Mouse (Mus musculus): ENCODE data around the gene Gpsm1.
A peak's percentile ranks its signal among the peaks of the same experiment; 100 is the strongest.

Gene Gpsm1

GRCm38 (mm10) chr2:26338302-26339203 lies 23.2 kb downstream of the Gpsm1 start:
- no peak for DNase-seq (ENCODE audit: low spot score in 2 of 2)

GRCm38 (mm10) chr2:26339204-26339551 lies 23.9 kb downstream of the Gpsm1 start:
- DNase-seq (ENCODE audit: low spot score in 2 of 2), result no peak

GRCm38 (mm10) chr2:26341510-26341981 lies 26.2 kb downstream of the Gpsm1 start:
- no peak for DNase-seq (ENCODE audit: low spot score in 2 of 2)

DNA sequence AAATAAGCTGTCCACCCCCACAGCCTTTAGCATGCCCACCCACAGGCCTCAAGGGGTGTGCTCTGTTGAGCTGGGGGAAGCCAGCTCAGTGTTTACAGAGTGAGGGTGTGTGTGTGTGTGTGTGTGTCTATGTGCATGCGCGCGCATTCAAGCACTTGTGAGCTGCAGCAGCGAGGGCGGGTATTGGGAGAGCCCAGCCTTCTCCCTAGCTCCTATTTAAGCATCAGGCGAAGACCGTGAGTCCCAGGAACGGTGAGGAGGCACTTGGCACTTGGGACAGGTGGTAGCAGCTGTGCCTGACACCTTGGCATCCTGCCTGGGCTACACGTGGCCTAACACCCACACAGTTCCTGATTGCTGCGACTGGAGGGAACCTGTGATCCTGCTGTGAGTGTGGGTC lies 26.7 kb downstream of the Gpsm1 start:
- DNase-seq (ENCODE audit: low spot score in 2 of 2), result no peak

DNA sequence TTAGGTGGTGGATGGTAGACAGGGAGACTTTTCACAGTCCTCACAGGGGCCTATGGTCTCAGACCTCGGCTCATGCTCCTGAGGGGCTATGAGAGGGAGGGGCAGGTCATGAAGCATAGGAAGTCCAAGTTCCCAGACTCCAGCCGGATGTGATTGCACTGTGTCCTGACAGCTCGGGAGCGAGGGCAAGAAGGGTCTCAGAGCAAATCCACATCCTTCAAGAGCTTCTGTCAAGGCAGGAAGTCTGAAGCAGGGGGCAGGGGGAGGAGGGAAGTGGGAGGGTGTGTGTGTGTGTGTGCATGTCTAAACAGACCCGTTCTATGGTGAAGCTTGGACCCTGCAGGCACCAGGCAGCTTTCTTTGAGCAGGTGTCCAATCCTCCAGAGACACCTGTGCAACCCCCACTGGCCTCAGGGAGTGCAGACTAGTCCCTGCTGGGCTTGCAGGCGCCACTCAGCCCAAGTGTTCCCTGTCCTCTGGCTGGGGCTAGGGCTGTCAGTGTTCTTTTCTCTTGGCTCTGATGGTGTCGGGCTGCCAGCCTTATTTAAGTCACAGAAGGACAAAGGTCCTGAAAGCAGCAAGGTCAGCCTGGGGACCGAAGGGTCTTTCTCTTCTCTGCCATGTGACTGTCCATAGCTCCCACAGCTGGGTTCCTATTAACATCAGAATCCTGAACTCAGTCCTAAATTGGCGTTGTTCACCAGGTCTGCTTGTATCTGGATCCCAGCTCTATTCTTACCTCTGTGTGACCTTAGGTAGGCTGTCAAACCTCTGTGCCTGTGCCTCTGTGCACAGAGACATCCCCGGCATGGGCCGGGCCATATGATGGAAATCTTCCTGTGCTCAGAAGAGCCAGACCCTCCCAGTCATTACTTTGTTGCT lies 27.5 kb downstream of the Gpsm1 start:
- DNase-seq (ENCODE audit: low spot score in 2 of 2), result no peak

GRCm38 (mm10) chr2:26348241-26348640 lies 32.9 kb downstream of the Gpsm1 start:
- no peak for DNase-seq (ENCODE audit: low spot score in 2 of 2)

- DNase-seq (ENCODE audit: low spot score in 2 of 2), result peak; percentile 93 to 96
These were observed 36.3 kb downstream of the Gpsm1 start, which contains the start of gene Dnlz for GRCm38 (mm10) chr2:26351358-26352290. Dnlz (minus strand) TSS chr2:26352110.

DNA sequence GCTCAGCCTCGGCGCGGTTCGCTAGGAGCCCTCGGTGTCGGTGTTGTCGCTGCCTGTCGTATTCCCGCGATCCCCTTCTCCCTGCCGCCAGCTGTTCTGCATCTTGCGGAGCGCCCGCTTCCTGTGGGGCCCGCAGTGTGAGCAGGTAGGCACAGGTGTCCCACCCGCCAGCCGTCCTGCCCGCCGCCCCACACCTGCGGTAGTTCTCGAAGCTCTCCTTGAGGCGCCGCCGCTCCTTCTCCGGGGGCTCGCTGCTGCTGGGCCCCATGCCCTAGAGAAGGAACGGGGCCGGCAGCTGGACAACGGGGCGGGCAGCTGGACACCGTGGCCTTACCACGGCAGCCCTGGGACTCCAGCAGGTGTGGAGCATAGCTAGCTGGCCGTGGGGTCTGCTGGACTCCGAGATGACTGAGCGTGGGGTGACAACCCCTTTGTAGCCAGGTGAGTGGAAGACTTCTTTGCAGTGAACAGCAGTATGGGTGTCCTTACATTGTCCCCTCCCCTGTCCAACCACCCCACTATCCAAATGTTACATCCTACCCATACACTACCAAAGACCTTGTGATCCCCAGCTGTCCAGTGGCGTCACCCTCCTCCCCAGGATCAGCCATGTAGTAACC lies 37.1 kb downstream of the Gpsm1 start:
- DNase-seq (ENCODE audit: low spot score in 2 of 2), result peak in 1 of 2 experiments; percentile 49

- DNase-seq (ENCODE audit: low spot score in 2 of 2), result no peak
These were observed 38.0 kb downstream of the Gpsm1 start for GRCm38 (mm10) chr2:26353066-26353980.

GRCm38 (mm10) chr2:26354401-26354800 lies 39.1 kb downstream of the Gpsm1 start:
- no peak for DNase-seq (ENCODE audit: low spot score in 2 of 2)

DNA sequence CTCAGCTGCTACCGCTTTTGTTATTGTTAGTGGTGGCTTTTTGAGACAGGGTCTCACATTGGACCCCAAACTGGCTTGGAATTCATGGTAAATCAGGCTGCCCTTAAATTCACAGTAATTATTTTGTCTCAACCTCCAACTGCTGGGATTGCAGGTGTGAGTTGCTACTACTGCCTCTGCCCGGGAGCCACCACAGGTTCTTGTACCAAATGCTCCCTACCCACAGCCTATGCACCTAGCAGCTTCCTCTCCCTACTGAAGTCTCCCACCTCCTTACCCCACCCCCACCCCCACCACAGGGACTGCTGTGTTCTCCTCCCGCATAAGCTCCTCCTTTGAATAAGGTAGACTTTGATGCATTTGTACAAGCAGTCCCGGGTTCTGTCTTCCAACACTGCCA lies 40.9 kb downstream of the Gpsm1 start:
- DNase-seq (ENCODE audit: low spot score in 2 of 2), result no peak

- no peak for DNase-seq (ENCODE audit: low spot score in 2 of 2)
These were observed 41.4 kb downstream of the Gpsm1 start for GRCm38 (mm10) chr2:26356678-26357077.

DNA sequence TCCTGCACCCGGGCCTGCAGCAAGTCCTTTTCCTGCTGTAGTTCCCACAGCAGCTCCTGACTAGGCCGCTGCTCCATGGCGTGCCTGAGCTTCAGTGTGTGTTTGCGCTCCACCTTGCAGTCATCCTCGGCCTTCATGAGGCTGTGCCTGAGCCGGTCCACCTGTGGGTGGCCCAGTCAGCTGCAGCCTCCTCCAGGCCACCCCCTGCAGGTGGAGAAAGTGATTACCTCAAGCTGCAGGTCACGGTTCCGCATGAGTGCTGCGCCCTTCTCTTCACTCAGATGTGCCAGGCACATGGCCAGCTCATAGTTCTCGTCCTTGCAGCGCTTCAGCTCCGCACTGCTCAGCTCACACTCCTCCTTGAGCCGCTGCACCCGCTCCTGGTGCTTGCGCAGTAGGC lies 42.2 kb downstream of the Gpsm1 start:
- DNase-seq (ENCODE audit: low spot score in 2 of 2), result no peak

DNA sequence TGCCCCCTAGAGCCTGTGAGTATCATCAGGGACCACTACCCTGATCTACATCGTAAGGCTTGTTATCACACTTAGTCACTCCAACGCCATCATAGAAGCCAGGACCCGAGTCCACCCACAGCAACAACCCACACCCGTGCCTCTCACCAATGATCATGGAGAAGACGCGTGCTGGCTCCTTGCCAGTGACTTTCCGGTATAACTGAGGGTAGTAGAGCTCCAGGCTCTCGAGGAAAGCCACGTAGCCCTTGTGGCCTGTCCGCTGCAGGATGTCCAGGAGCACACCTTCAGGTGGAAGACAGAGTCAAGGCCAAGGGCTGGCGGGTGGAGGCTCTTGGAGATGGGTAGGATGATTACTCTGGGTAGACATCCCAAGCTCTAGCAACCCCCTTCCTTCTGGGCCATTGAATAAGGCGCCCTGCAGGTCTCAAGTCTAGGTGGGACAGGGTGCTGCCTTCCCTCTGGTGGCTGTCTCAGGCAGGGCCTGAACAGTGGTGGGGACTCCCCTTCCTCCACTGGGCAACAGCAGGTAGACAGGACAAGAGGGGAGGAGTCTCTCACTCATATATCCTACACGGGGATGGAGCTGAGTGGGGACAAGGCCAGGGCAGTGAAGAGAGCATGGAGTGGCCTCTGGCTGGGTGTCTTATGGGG lies 43.5 kb downstream of the Gpsm1 start:
- no peak for DNase-seq (ENCODE audit: low spot score in 2 of 2)

DNA sequence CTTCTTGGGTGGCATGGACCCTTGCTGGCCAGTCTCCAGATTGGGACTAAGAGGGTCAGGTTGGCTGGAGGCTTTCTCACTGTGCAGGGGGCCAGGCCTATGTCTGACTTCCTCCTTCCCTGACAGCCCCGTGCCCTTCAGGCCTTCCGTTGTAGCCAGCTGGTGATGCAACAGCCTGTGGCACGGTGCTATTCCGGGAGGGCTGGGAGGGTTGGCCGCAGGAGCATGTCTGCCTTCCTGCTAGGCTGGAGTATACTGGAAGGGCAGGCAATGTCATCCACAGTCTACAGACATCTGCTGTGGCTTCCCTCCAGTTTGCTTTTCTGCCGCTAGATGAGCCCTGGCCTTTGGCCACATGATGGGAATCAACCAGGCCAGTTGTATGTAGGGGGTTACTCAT lies 44.7 kb downstream of the Gpsm1 start:
- DNase-seq (ENCODE audit: low spot score in 2 of 2), result peak in 1 of 2 experiments; percentile 38

DNA sequence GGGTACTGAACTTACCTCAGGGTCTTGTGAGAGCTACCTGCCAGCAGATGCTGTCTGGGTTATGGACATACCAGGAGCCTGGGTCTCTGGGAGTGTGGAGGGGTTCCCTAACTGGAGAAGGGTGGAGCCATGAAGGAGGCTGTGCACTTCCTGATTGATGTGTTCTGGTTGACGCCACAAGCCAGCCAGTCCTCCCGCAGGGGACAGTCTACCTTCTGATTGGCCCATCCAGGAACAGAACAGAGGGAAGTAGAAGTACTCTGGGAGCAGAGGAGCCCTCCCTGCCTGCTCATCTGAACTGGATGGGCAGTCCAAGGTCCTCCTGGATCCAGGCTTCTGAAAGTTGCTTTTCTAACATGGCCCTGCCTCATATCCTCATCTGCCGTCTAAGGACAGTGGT lies 45.5 kb downstream of the Gpsm1 start, which contains the start of gene Card9:
TSS of gene Card9 (minus strand) at position 147 of the 400 bp plus-strand sequence.
- DNase-seq (ENCODE audit: low spot score in 2 of 2), result no peak

DNA sequence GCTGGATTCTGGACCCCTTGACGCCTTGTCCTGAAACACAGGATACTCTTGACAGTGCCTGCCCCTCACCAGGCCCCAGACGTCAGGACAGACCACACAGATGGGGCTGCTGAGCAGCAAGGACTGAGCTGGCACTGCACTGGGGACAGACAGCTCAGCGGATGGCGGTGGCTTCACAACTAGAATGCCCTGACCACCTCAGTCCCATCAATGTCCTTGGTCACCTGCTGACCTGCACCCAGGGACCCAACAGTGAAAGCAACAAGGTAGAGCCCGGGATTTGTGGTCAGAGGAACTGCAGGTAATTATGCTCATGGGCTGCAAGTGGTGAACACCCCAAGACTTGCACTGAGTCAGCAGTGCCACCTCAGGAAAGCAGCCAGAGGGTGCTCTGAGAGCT lies 47.7 kb downstream of the Gpsm1 start:
- DNase-seq (ENCODE audit: low spot score in 2 of 2), result no peak

DNA sequence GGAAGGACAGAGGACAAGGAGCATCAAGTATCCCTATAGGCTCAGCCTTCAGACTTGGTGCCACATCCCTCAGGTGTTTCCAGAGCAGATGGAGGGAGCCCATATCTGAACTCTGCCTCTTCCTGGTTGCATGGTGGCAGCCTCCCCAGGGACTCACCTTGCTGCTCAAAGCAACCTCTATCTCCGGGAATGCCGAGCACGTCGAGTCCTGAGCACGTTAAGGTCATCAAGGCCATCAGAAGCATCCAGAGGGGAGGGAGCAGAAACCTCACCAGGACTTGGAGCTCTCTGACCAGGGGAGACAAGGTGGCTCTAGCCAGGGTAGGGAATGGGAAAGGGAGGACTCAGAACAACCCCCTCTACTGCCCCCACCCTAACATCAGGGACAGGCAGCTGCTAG lies 48.2 kb downstream of the Gpsm1 start:
- no peak for DNase-seq (ENCODE audit: low spot score in 2 of 2)

Data from cerebellum, postnatal 4 days (tissue).